Mouse (Mus musculus) lung, embryonic 15.5 days (tissue): ENCODE measurements at regions not wholly inside any gene's neighbourhood (a gene's known extent, or its start where the extent isn't known, plus 50 kb on each side); places are given as distances from the start of the nearest gene placed in this dataset.

Experiments
- ATAC-seq: fragments of 200-750 bp; cut with Nextera tagmentation; 2 replicates; pipeline ENCODE4 v1.8.0; 2017; ENCODE audit warnings: moderate number of reproducible peaks, borderline replicate concordance; ENCODE audit not compliant: low FRiP score, low TSS enrichment; ENCODE audit errors: extremely low read depth
- H3K27ac ChIP-seq: fragments of 300-500 bp; sonication (generic); 2 replicates; pipeline ENCODE4 v1.5.1; 2015; ENCODE audit warnings: moderate library complexity, mild to moderate bottlenecking, inconsistent platforms
- H3K27me3 ChIP-seq: fragments of 300-500 bp; sonication (generic); 2 replicates; pipeline ENCODE4 v1.6.1; 2015; ENCODE audit warnings: inconsistent platforms
- H3K36me3 ChIP-seq: fragments of 300-500 bp; sonication (generic); 2 replicates; pipeline ENCODE4 v1.6.1; 2015; ENCODE audit warnings: inconsistent platforms
- H3K4me1 ChIP-seq: fragments of 300-500 bp; sonication (generic); 2 replicates; pipeline ENCODE4 v1.6.1; 2015; ENCODE audit warnings: inconsistent platforms
- H3K4me2 ChIP-seq: fragments of 300-500 bp; sonication (generic); 2 replicates; pipeline ENCODE4 v1.6.1; 2015; ENCODE audit warnings: inconsistent platforms, mild to moderate bottlenecking, moderate library complexity
- H3K4me3 ChIP-seq: fragments of 300-500 bp; sonication (generic); 2 replicates; pipeline ENCODE4 v1.5.1; 2015; ENCODE audit warnings: mild to moderate bottlenecking, inconsistent platforms
- H3K9ac ChIP-seq: fragments of 300-500 bp; sonication (generic); 2 replicates; pipeline ENCODE4 v1.6.1; 2015; ENCODE audit warnings: inconsistent platforms
- H3K9me3 ChIP-seq: fragments of 300-500 bp; sonication (generic); 2 replicates; pipeline ENCODE4 v1.6.1; 2016; ENCODE audit warnings: inconsistent platforms

DNA sequence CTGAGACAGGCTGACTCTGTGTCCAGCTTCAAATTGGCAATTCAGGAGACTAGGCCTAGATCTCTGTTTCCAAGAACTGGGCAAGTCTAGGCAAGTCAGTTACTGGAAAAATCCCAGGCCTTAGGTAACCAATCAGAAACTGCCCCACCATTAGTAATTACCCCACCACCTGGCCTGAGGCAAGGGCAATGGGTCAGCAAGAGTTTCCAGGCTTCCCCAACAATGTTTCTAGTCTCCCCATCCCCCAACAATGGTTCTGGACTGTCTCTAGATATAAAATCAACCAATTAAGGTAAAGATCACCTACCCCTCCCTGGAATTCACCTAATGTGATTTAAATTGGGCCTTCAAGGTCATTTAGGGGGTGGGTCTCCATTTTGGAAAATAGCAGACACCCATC lies 734.0 kb downstream of the Rps29 start:
- no peak overlapping the region for H3K9ac ChIP-seq
- no peak overlapping the region for H3K27ac ChIP-seq
- no peak overlapping the region for H3K4me3 ChIP-seq
- no peaks in the 10 kb centered on the region for H3K27me3 ChIP-seq
- no peaks in the 10 kb centered on the region for H3K36me3 ChIP-seq
- H3K4me1 ChIP-seq = no peaks in the 10 kb centered on the region
- no peak for ATAC-seq
- no peaks in the 10 kb centered on the region for H3K9me3 ChIP-seq
- H3K4me2 ChIP-seq = no peak overlapping the region
